Mouse (Mus musculus): ENCODE measurements at regions not wholly inside any gene's neighbourhood (a gene's known extent, or its start where the extent isn't known, plus 50 kb on each side); places are given as distances from the start of the nearest gene placed in this dataset.
A peak's percentile ranks its signal among the peaks of the same experiment; 100 is the strongest.
"Not testable (repeated sequence)": the region's sequence is repeated elsewhere in the genome, so short reads cannot be mapped to it uniquely, and the experiment has no call there.

- no peak for DNase-seq
Measured at GRCm38 (mm10) chr11:8773862-8774261, 109.5 kb upstream of the Tns3 start.

- no peak for DNase-seq
Measured at GRCm38 (mm10) chr11:8773260-8773659, 108.9 kb upstream of the Tns3 start.

GRCm38 (mm10) chr11:8772541-8772940 is 108.2 kb upstream of the Tns3 start:
- DNase-seq = peak; percentile 10

GRCm38 (mm10) chr11:8768706-8769105 is 104.4 kb upstream of the Tns3 start:
- DNase-seq = not testable (repeated sequence)

- DNase-seq = no peak
Measured at GRCm38 (mm10) chr11:8765541-8765885, 101.2 kb upstream of the Tns3 start.

GRCm38 (mm10) chr11:8764861-8765540 is 100.7 kb upstream of the Tns3 start:
- DNase-seq = no peak

- DNase-seq = no peak
Measured at GRCm38 (mm10) chr11:8763448-8763847, 99.1 kb upstream of the Tns3 start.

GRCm38 (mm10) chr11:8762133-8762532 is 97.8 kb upstream of the Tns3 start:
- no peak for DNase-seq

GRCm38 (mm10) chr11:8761626-8762025 is 97.3 kb upstream of the Tns3 start:
- no peak for DNase-seq

- no peak for DNase-seq
Measured at GRCm38 (mm10) chr11:8759858-8760257, 95.5 kb upstream of the Tns3 start.

- DNase-seq = not testable (repeated sequence)
Measured at GRCm38 (mm10) chr11:8754508-8754907, 90.2 kb upstream of the Tns3 start.

GRCm38 (mm10) chr11:8735784-8736183 is 71.4 kb upstream of the Tns3 start:
- DNase-seq = not testable (repeated sequence)

- no peak for DNase-seq
Measured at GRCm38 (mm10) chr11:8727007-8727406, 62.7 kb upstream of the Tns3 start.

- DNase-seq = no peak
Measured at GRCm38 (mm10) chr11:8725505-8725904, 61.2 kb upstream of the Tns3 start.

GRCm38 (mm10) chr11:8723102-8723640 is 58.8 kb upstream of the Tns3 start:
- DNase-seq = no peak

- no peak for DNase-seq
Measured at GRCm38 (mm10) chr11:8719211-8719966, 55.1 kb upstream of the Tns3 start.

- no peak for DNase-seq
Measured at GRCm38 (mm10) chr11:8717774-8718173, 53.4 kb upstream of the Tns3 start.

- no peak for DNase-seq
Measured at GRCm38 (mm10) chr11:8716858-8717257, 52.5 kb upstream of the Tns3 start.

GRCm38 (mm10) chr11:8715775-8716174 is 51.4 kb upstream of the Tns3 start:
- DNase-seq = no peak
